Mouse (Mus musculus): Measurements from ENCODE around the gene Kif24. TPM values are rescaled to one million over a fixed set of nuclear protein-coding genes. Genes with fewer than 3 reads are reported as not detected.
"Not testable (repeated sequence)": the region's sequence is repeated elsewhere in the genome, so short reads cannot be mapped to it uniquely, and the experiment has no call there.

The Kif24 gene
- polyA plus RNA-seq, 1 experiment from 2014 or later: 3.5 TPM

DNA sequence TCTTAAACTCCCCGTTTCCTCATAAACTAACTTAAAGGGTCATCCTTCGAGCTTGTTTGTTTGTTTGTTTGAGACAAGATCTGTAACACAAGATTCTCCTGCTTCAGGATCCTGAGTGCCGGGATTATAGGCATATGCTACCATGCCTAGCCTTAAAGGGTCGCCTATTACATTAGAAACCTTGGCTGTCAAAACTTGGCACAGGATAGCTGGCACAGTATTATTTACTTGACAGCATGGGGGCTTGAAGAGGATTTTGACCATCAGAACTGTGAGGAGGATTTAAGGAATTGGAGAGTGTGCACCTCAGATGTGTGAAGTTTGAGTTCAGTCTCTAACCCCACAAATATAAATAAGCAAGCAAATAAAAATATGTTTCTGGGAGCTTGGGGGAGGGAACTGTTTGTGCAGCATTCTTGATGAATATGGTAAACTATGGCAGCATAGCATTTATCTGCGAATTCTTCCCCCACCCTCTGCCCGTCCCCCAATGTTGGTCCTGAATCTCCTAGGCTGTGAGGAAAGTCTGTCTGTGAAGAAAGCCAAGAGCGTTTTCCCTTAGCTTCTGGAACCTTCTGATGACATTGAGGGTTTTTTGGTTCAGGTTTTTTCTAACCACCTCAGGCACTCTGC, 5.5 kb upstream of the Kif24 start:
- no peak for DNase-seq (ENCODE audit: low read depth, low spot score)
- in situ Hi-C loops (cut with MboI; ENCODE audit: low pct_unique_long_range_greater_than_20kb): no loop called here
- CTCF ChIA-PET: interaction anchor here (0.9 to 3.0 kb wide), 6 partner anchors 14 to 183 kb away, joined by 3 to 10 read pairs (median 4); partner anchors contain the start of genes Dnaic1 and Fam219a
- POLR2A ChIA-PET: interaction anchor here (0.6 to 1.9 kb wide), 2 partner anchors 52 to 144 kb away, joined by 3 to 5 read pairs; no protein-coding TSS in a partner anchor
- H3K27me3 ChIP-seq: no peaks in the 10 kb centered on the region
- ATAC-seq: no peak
- no peak for TF ChIP-seq CTCF (IDR thresholded peaks at IDR 0.05)

DNA sequence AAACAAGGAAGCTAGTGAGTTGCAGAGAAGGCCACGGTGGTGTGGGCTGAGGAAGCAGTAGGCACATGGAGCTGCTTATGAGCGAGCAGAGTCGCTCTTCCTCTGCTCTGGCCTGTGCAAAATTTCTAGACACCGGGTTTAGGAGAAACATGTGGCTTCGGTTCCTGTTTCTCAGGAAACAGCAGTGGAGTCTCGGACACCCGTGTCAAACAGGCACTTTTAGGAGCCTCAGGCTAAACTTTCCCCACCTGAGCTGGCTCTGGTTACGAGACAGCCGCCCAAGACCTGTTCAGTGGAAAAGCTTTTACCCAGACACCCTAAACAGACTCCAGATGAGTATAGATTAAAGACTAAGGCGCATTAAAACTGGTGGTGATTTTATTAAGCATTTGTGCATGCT, 4.5 kb upstream of the Kif24 start:
- in situ Hi-C loops (cut with MboI; ENCODE audit: low pct_unique_long_range_greater_than_20kb): loop anchor here (5.0 kb wide), 2 partner anchors 38 to 143 kb away; no protein-coding TSS in a partner anchor
- no peaks in the 10 kb centered on the region for H3K27me3 ChIP-seq
- ChIA-PET POLR2A (interaction anchor here (1.9 kb wide), 1 partner anchor 53 kb away, joined by 5 read pairs; no protein-coding TSS in a partner anchor), CTCF (interaction anchor here (0.9 to 3.0 kb wide), 18 partner anchors 9 to 184 kb away, joined by 3 to 12 read pairs (median 4); no protein-coding TSS in a partner anchor)
- ATAC-seq (no peak), DNase-seq (ENCODE audit: low read depth, low spot score) (no peak)
- no peak for TF ChIP-seq CTCF (IDR thresholded peaks at IDR 0.05)

DNA sequence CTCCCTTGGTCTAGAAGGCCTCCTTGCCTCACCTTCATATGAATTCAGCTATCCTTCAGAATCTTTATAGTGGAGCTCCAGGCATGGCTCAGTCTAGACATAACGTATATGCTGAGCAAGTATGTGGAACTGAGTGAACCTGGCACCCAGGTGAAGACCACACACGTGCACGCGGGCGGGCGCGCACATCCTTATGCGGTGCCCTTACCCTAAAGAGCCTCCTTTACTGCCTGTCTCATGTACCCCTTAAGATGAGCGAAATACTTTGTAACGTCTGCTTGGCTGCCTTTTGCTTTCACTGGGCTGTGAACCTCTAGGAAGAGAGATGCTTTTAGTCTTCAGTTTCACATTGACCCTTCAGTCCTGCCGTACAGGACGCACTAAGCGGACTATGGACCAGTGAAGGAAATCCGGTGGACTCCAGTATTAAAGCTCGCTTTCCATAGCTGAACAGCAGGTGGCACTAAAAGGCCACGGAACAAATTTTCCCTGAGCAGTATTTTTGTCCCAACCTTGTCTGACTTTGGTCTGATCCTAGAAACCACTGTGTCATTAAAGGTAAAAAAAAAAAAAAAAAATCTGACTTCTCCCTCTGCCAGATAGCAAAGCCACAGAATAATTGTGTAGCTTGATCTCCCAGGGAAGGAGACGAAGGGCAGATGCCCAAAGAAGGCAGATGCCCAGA, 3.9 kb upstream of the Kif24 start:
- ChIA-PET CTCF (interaction anchor here (0.9 to 3.0 kb wide), 20 partner anchors 9 to 239 kb away, joined by 3 to 12 read pairs (median 4); no protein-coding TSS in a partner anchor), POLR2A (interaction anchor here (0.6 to 1.9 kb wide), 2 partner anchors 47 to 54 kb away, joined by 3 to 5 read pairs; no protein-coding TSS in a partner anchor)
- no peak for DNase-seq (ENCODE audit: low read depth, low spot score)
- peak; percentile 50 for TF ChIP-seq CTCF (IDR thresholded peaks at IDR 0.05)
- H3K27me3 ChIP-seq: no peaks in the 10 kb centered on the region
- ATAC-seq: no peak
- in situ Hi-C loops (cut with MboI; ENCODE audit: low pct_unique_long_range_greater_than_20kb): loop anchor here (5.0 kb wide), 2 partner anchors 39 to 144 kb away; no protein-coding TSS in a partner anchor

- DNase-seq (ENCODE audit: low read depth, low spot score) (no peak), ATAC-seq (no peak)
- no peak for TF ChIP-seq CTCF (IDR thresholded peaks at IDR 0.05)
- no peaks in the 10 kb centered on the region for H3K27me3 ChIP-seq
- in situ Hi-C loops (cut with MboI; ENCODE audit: low pct_unique_long_range_greater_than_20kb): loop anchor here (5.0 kb wide), 2 partner anchors 42 to 147 kb away; no protein-coding TSS in a partner anchor
- CTCF ChIA-PET: interaction anchor here (0.8 to 2.7 kb wide), 4 partner anchors 58 to 243 kb away, joined by 3 to 9 read pairs (median 4); no protein-coding TSS in a partner anchor
- POLR2A ChIA-PET: no interaction called here
These were observed 589 bp upstream of the Kif24 start for GRCm38 (mm10) chr4:41465287-41465665.

- CTCF ChIA-PET; ATAC-seq; DNase-seq (ENCODE audit: low read depth, low spot score); POLR2A ChIA-PET; in situ Hi-C loops (cut with MboI; ENCODE audit: low pct_unique_long_range_greater_than_20kb); H3K27me3 ChIP-seq: not testable (repeated sequence)
These were observed 1.5 kb downstream of the Kif24 start for GRCm38 (mm10) chr4:41463051-41463738.

DNA sequence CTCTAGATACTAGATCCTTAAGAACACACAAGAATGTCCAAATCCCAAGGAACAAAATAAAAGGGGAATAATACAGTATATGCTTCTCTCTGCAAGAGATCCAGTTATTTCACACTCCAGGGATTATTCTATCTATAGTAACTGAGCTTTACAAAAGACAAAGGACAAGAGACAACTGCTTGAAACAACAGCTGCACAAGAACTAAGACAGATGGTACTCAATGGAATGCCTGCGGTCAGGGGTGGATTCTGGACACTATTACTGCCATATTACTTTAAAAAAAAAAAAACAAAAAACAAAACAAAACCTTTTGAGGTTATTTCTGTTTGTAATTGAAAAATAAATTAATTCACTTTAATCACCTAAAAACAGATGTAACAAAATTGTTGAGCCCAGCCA, 4.0 kb downstream of the Kif24 start:
- DNase-seq (ENCODE audit: low read depth, low spot score) (no peak), ATAC-seq (no peak)
- no peaks in the 10 kb centered on the region for H3K27me3 ChIP-seq
- no peak for TF ChIP-seq CTCF (IDR thresholded peaks at IDR 0.05)
- POLR2A ChIA-PET: no interaction called here
- CTCF ChIA-PET: interaction anchor here (1.1 kb wide), 1 partner anchor 20 kb away, joined by 3 read pairs; no protein-coding TSS in a partner anchor
- in situ Hi-C loops (cut with MboI; ENCODE audit: low pct_unique_long_range_greater_than_20kb): no loop called here

GRCm38 (mm10) chr4:41447595-41447994, 17.1 kb downstream of the Kif24 start:
- CTCF ChIA-PET: no interaction called here
- in situ Hi-C loops (cut with MboI; ENCODE audit: low pct_unique_long_range_greater_than_20kb): no loop called here
- H3K27me3 ChIP-seq: no peaks in the 10 kb centered on the region
- ATAC-seq (no peak), DNase-seq (ENCODE audit: low read depth, low spot score) (no peak)
- TF ChIP-seq CTCF (IDR thresholded peaks at IDR 0.05): no peak
- POLR2A ChIA-PET: no interaction called here

DNA sequence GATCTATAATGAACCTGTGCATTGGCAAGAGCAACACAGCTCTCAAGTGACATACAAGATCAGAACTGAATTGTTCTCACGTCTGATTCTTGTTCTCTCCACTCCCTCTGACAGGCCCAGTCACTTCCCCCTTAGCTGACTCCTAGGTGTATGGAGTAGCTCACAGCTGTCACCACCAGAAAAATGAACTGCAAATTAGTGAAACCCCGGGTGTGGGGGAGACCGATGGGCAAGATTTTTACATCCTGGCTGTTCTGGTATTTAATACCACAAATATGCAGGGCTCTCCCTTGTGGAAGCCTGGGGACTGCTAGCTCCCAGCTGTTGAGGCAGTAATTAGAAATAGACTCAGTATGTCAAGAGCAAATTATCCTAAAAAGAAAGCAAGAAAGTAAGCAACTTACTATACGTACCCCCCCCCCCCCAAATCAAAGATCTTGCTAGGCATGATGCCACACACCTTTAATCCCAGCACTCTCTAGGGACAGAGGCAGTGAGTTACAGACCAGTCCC, 21.8 kb downstream of the Kif24 start:
- CTCF ChIA-PET: no interaction called here
- ATAC-seq (no peak), DNase-seq (ENCODE audit: low read depth, low spot score) (no peak)
- in situ Hi-C loops (cut with MboI; ENCODE audit: low pct_unique_long_range_greater_than_20kb): no loop called here
- no peak for TF ChIP-seq CTCF (IDR thresholded peaks at IDR 0.05)
- POLR2A ChIA-PET: no interaction called here
- no peaks in the 10 kb centered on the region for H3K27me3 ChIP-seq

DNA sequence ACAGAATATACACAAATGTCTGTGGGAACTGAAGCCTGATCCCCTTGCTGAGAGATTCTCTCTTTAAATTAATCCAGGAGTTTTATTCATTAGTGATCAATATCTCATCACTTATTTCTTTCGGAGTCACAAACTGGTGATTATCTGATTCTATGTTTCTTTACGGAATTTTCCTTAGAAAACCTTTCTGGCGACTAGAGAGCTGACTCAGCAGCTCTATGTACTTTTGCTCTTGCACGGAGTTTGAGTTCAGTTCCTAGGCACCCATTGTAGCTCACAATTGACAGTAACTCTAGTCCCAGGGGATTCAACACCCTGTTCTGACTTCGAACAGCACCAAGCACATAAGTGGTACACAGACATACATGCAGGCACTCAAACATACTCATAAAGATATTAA, 25.8 kb downstream of the Kif24 start:
- CTCF ChIA-PET: no interaction called here
- in situ Hi-C loops (cut with MboI; ENCODE audit: low pct_unique_long_range_greater_than_20kb): no loop called here

DNA sequence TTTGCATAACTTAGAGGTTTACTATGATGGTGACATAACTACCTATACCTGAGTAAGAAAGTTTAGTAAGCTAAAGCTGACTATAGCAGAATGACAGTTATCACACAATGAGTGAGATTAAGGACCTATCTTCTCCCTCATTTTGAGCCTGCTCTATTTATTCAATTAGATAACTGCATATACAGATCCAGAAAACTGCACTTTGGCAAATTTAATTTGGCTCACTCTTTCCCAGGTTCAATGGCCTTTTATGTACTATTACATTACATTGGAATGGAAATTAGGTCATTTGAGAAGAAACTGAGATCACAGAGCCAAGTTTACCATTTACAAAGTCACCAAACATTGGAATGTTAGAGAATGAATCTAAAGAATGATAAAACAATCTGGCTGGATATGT, 47.7 kb downstream of the Kif24 start:
- in situ Hi-C loops (cut with MboI; ENCODE audit: low pct_unique_long_range_greater_than_20kb): no loop called here
- H3K27me3 ChIP-seq: no peaks in the 10 kb centered on the region
- ChIA-PET CTCF (no interaction called here), POLR2A (no interaction called here)
- ATAC-seq (no peak), DNase-seq (ENCODE audit: low read depth, low spot score) (no peak)
- TF ChIP-seq CTCF (IDR thresholded peaks at IDR 0.05): no peak

More for the DNA sequence above, 25.8 kb downstream of the Kif24 start:
- ATAC-seq: no peak
- H3K27me3 ChIP-seq: no peaks in the 10 kb centered on the region
- TF ChIP-seq CTCF (IDR thresholded peaks at IDR 0.05): no peak
- POLR2A ChIA-PET: no interaction called here
- no peak for DNase-seq (ENCODE audit: low read depth, low spot score)

All from Patski (cell line).